Mouse (Mus musculus): ENCODE data around the gene Adamts17.

Gene Adamts17

GRCm38 (mm10) chr7:66891431-66891830 lies 51.9 kb downstream of the Adamts17 start:
- in situ Hi-C loops (cut with MboI; ENCODE audit: low pct_unique_long_range_greater_than_20kb in 1 of 2, low sequenced_read_pairs in 2 of 2, unreplicated experiment in 1 of 2), result no loop called here

- in situ Hi-C loops (cut with MboI; ENCODE audit: low pct_unique_long_range_greater_than_20kb in 1 of 2, low sequenced_read_pairs in 2 of 2, unreplicated experiment in 1 of 2), result no loop called here
Observed at GRCm38 (mm10) chr7:66892096-66892495, 52.6 kb downstream of the Adamts17 start.

GRCm38 (mm10) chr7:66902376-66902775 lies 62.8 kb downstream of the Adamts17 start:
- in situ Hi-C loops (cut with MboI; ENCODE audit: low pct_unique_long_range_greater_than_20kb in 1 of 2, low sequenced_read_pairs in 2 of 2, unreplicated experiment in 1 of 2), result no loop called here

- in situ Hi-C loops (cut with MboI; ENCODE audit: low pct_unique_long_range_greater_than_20kb in 1 of 2, low sequenced_read_pairs in 2 of 2, unreplicated experiment in 1 of 2), result no loop called here
Observed at GRCm38 (mm10) chr7:66903014-66903413, 63.5 kb downstream of the Adamts17 start.

GRCm38 (mm10) chr7:66905941-66906340 lies 66.4 kb downstream of the Adamts17 start:
- in situ Hi-C loops (cut with MboI; ENCODE audit: low pct_unique_long_range_greater_than_20kb in 1 of 2, low sequenced_read_pairs in 2 of 2, unreplicated experiment in 1 of 2), result no loop called here

- in situ Hi-C loops (cut with MboI; ENCODE audit: low pct_unique_long_range_greater_than_20kb in 1 of 2, low sequenced_read_pairs in 2 of 2, unreplicated experiment in 1 of 2), result no loop called here
Observed at GRCm38 (mm10) chr7:66912866-66913265, 73.3 kb downstream of the Adamts17 start.

- in situ Hi-C loops (cut with MboI; ENCODE audit: low pct_unique_long_range_greater_than_20kb in 1 of 2, low sequenced_read_pairs in 2 of 2, unreplicated experiment in 1 of 2), result no loop called here
Observed at GRCm38 (mm10) chr7:66923595-66923994, 84.1 kb downstream of the Adamts17 start.

GRCm38 (mm10) chr7:66924104-66924503 lies 84.6 kb downstream of the Adamts17 start:
- in situ Hi-C loops (cut with MboI; ENCODE audit: low pct_unique_long_range_greater_than_20kb in 1 of 2, low sequenced_read_pairs in 2 of 2, unreplicated experiment in 1 of 2), result no loop called here

GRCm38 (mm10) chr7:66929263-66929662 lies 89.7 kb downstream of the Adamts17 start:
- in situ Hi-C loops (cut with MboI; ENCODE audit: low pct_unique_long_range_greater_than_20kb in 1 of 2, low sequenced_read_pairs in 2 of 2, unreplicated experiment in 1 of 2), result no loop called here

- in situ Hi-C loops (cut with MboI; ENCODE audit: low pct_unique_long_range_greater_than_20kb in 1 of 2, low sequenced_read_pairs in 2 of 2, unreplicated experiment in 1 of 2), result no loop called here
Observed at GRCm38 (mm10) chr7:66931291-66931690, 91.8 kb downstream of the Adamts17 start.

- in situ Hi-C loops (cut with MboI; ENCODE audit: low pct_unique_long_range_greater_than_20kb in 1 of 2, low sequenced_read_pairs in 2 of 2, unreplicated experiment in 1 of 2), result no loop called here
Observed at GRCm38 (mm10) chr7:66933251-66933650, 93.7 kb downstream of the Adamts17 start.

GRCm38 (mm10) chr7:66934062-66934461 lies 94.5 kb downstream of the Adamts17 start:
- in situ Hi-C loops (cut with MboI; ENCODE audit: low pct_unique_long_range_greater_than_20kb in 1 of 2, low sequenced_read_pairs in 2 of 2, unreplicated experiment in 1 of 2), result no loop called here

GRCm38 (mm10) chr7:66935041-66935440 lies 95.5 kb downstream of the Adamts17 start:
- in situ Hi-C loops (cut with MboI; ENCODE audit: low pct_unique_long_range_greater_than_20kb in 1 of 2, low sequenced_read_pairs in 2 of 2, unreplicated experiment in 1 of 2), result no loop called here

GRCm38 (mm10) chr7:66936042-66936755 lies 96.7 kb downstream of the Adamts17 start:
- in situ Hi-C loops (cut with MboI; ENCODE audit: low pct_unique_long_range_greater_than_20kb in 1 of 2, low sequenced_read_pairs in 2 of 2, unreplicated experiment in 1 of 2), result no loop called here

- in situ Hi-C loops (cut with MboI; ENCODE audit: low pct_unique_long_range_greater_than_20kb in 1 of 2, low sequenced_read_pairs in 2 of 2, unreplicated experiment in 1 of 2), result no loop called here
Observed at GRCm38 (mm10) chr7:66936911-66937310, 97.4 kb downstream of the Adamts17 start.

GRCm38 (mm10) chr7:66938988-66939783 lies 99.7 kb downstream of the Adamts17 start:
- in situ Hi-C loops (cut with MboI; ENCODE audit: low pct_unique_long_range_greater_than_20kb in 1 of 2, low sequenced_read_pairs in 2 of 2, unreplicated experiment in 1 of 2), result no loop called here

- in situ Hi-C loops (cut with MboI; ENCODE audit: low pct_unique_long_range_greater_than_20kb in 1 of 2, low sequenced_read_pairs in 2 of 2, unreplicated experiment in 1 of 2), result no loop called here
Observed at GRCm38 (mm10) chr7:66940761-66941160, 101.2 kb downstream of the Adamts17 start.

GRCm38 (mm10) chr7:66949006-66949405 lies 109.5 kb downstream of the Adamts17 start:
- in situ Hi-C loops (cut with MboI; ENCODE audit: low pct_unique_long_range_greater_than_20kb in 1 of 2, low sequenced_read_pairs in 2 of 2, unreplicated experiment in 1 of 2), result no loop called here

GRCm38 (mm10) chr7:66952921-66953320 lies 113.4 kb downstream of the Adamts17 start:
- in situ Hi-C loops (cut with MboI; ENCODE audit: low pct_unique_long_range_greater_than_20kb in 1 of 2, low sequenced_read_pairs in 2 of 2, unreplicated experiment in 1 of 2), result no loop called here

GRCm38 (mm10) chr7:66954073-66954472 lies 114.5 kb downstream of the Adamts17 start:
- in situ Hi-C loops (cut with MboI; ENCODE audit: low pct_unique_long_range_greater_than_20kb in 1 of 2, low sequenced_read_pairs in 2 of 2, unreplicated experiment in 1 of 2), result no loop called here

Data from mouse embryonic stem cell (cell line).